Comparison of ENCODE assay signal across 17 mouse cellular contexts in genomic region chr3:144548186-144548845, GRCm38 (mm10). TPM values are rescaled to one million over a fixed set of nuclear protein-coding genes. Genes with fewer than 3 reads are reported as not detected.
A peak's percentile ranks its signal among the peaks of the same experiment; 100 is the strongest.
DNase-seq lines count a peak whose midpoint lies in the region; ATAC-seq lines count a peak whose summit lies in the region.
"Had no signal": no experiment of that assay in that cellular context is flagged by ENCODE, and none has a peak within 500 bp of the region (broad histone marks: within the 10 kb centered on the region; RNA-seq: fewer than 3 reads in every experiment).

No protein-coding gene starts in this region.

- WGBS in midbrain, embryonic 16.5 days, result 88% methylated on average over 7 of the region's 7 CpGs
- 86% methylated on average over 7 of the region's 7 CpGs for WGBS in midbrain, embryonic 15.5 days

- H3K9me3 ChIP-seq in midbrain, embryonic 16.5 days (replicated peaks; ENCODE audit: control insufficient read depth, low read length, poor library complexity, severe bottlenecking), result no peaks in the 10 kb centered on the region
- no peaks in the 10 kb centered on the region for H3K9me3 ChIP-seq in midbrain, embryonic 15.5 days
- H3K9me3 ChIP-seq: heart, embryonic 10.5 days; limb, embryonic 12.5 days had no signal

- H3K4me1 ChIP-seq in midbrain, embryonic 16.5 days (ENCODE audit: control insufficient read depth, insufficient read depth, low read length), result peaks cover 14% of the 10 kb centered on the region
- H3K4me1 ChIP-seq in midbrain, embryonic 15.5 days, result peaks cover 10% of the 10 kb centered on the region

- H3K27ac ChIP-seq in midbrain, embryonic 16.5 days (ENCODE audit: low read length), result no peak overlapping the region
- H3K27ac ChIP-seq in midbrain, embryonic 15.5 days, result no peak overlapping the region
- H3K27ac ChIP-seq: heart, embryonic 10.5 days; kidney, postnatal 0 days; limb, embryonic 12.5 days; liver, embryonic 14.5 days had no signal

- H3K4me2 ChIP-seq in midbrain, embryonic 16.5 days (ENCODE audit: low read length), result no peak overlapping the region
- H3K4me2 ChIP-seq in midbrain, embryonic 15.5 days, result no peak overlapping the region
- H3K4me2 ChIP-seq: limb, embryonic 12.5 days had no signal

- no peaks in the 10 kb centered on the region for H3K36me3 ChIP-seq in midbrain, embryonic 16.5 days (ENCODE audit: control insufficient read depth, insufficient read depth, low read length)
- H3K36me3 ChIP-seq in midbrain, embryonic 15.5 days (replicated peaks), result no peaks in the 10 kb centered on the region
- H3K36me3 ChIP-seq: heart, embryonic 10.5 days; limb, embryonic 12.5 days had no signal

- intact Hi-C loops in heart, postnatal 14 days (cut with DNase I), result no loop called here

- DNase-seq in heart, adult 11 months, result peak; percentile 80
- DNase-seq in heart, postnatal 14 days, result no peak
- DNase-seq in layer of hippocampus, postnatal 36 days, result peak; percentile 51 to 63
- peak; percentile 57 for DNase-seq in thymus, postnatal 4 days
- DNase-seq in cerebellum, postnatal 10 days, result no peak
- DNase-seq: adrenal gland, postnatal 10 days; cerebellum, postnatal 25 days; heart, postnatal 36 days; lung, postnatal 10 days had no signal

- H3K9ac ChIP-seq in midbrain, embryonic 16.5 days (ENCODE audit: low read depth, low read length), result no peak overlapping the region
- H3K9ac ChIP-seq in midbrain, embryonic 15.5 days, result no peak overlapping the region
- H3K9ac ChIP-seq: limb, embryonic 12.5 days; liver, embryonic 14.5 days had no signal

- no peak overlapping the region for H3K4me3 ChIP-seq in midbrain, embryonic 16.5 days (ENCODE audit: low read depth, low read length)
- no peak overlapping the region for H3K4me3 ChIP-seq in midbrain, embryonic 15.5 days
- H3K4me3 ChIP-seq: heart, embryonic 10.5 days; limb, embryonic 12.5 days; myocyte had no signal

- H3K27me3 ChIP-seq in midbrain, embryonic 16.5 days (ENCODE audit: control insufficient read depth, insufficient read depth, low read depth, low read length), result no peaks in the 10 kb centered on the region
- H3K27me3 ChIP-seq in midbrain, embryonic 15.5 days (replicated peaks), result no peaks in the 10 kb centered on the region
- H3K27me3 ChIP-seq: limb, embryonic 12.5 days had no signal

- 0 out of 2 replicates have a peak, but pooled peaks have one; percentile 12 for ATAC-seq in midbrain, embryonic 16.5 days
- ATAC-seq in midbrain, embryonic 15.5 days (replicated peaks), result no peak
- no peak for ATAC-seq in granulocyte monocyte progenitor cell, adult 5-6 weeks (replicated peaks; ENCODE audit: poor library complexity, severe bottlenecking)

RNA-seq across cellular contexts. Expression of gene Hs2st1, which starts 21.7 kb away (rescaled TPM):
- 10 to 100 TPM; 11.9 to 12.6 TPM for total RNA-seq in heart, postnatal 14 days (2021)
- 13.9 and 14.5 TPM in 2 replicates for polyA plus RNA-seq in midbrain, embryonic 16.5 days (2015; fragmentation: Nextera tagmentation; extraction: Ambion mirVana)
- 15.6 and 17.1 TPM in 2 replicates for polyA plus RNA-seq in midbrain, embryonic 15.5 days (2015; fragmentation: Nextera tagmentation; extraction: Ambion mirVana)
- total RNA-seq in layer of hippocampus, postnatal 36 days (2021), result 10 to 100 TPM; 45.4 to 47.8 TPM
- total RNA-seq in granulocyte monocyte progenitor cell, adult 5-6 weeks (2014; fragmentation: Nextera tagmentation), result 11.1 and 13.0 TPM in 2 replicates
- 12.3 and 13.7 TPM in 2 replicates for total RNA-seq in granulocyte monocyte progenitor cell, adult 5-6 weeks (2017)

RNA-seq across cellular contexts. Expression of gene Selenof, which starts 21.8 kb away (rescaled TPM):
- total RNA-seq in heart, postnatal 14 days (2021), result 100 to 1,000 TPM; 169 to 176 TPM
- 525 and 552 TPM in 2 replicates for polyA plus RNA-seq in midbrain, embryonic 16.5 days (2015; fragmentation: Nextera tagmentation; extraction: Ambion mirVana)
- polyA plus RNA-seq in midbrain, embryonic 15.5 days (2015; fragmentation: Nextera tagmentation; extraction: Ambion mirVana), result 501 and 507 TPM in 2 replicates
- 100 to 1,000 TPM; 226 to 249 TPM for total RNA-seq in layer of hippocampus, postnatal 36 days (2021)
- total RNA-seq in granulocyte monocyte progenitor cell, adult 5-6 weeks (2014; fragmentation: Nextera tagmentation), result 330 and 358 TPM in 2 replicates
- 781 and 898 TPM in 2 replicates for total RNA-seq in granulocyte monocyte progenitor cell, adult 5-6 weeks (2017)

Comparison
In these comparisons a context has a peak if more than half of its experiments do, and no peak if none do; other contexts are left out.
1. DNase-seq: peak in heart, adult 11 months (single experiment), layer of hippocampus, postnatal 36 days (2 of 2) and thymus, postnatal 4 days (single experiment); none in heart, postnatal 14 days (0 of 2) and cerebellum, postnatal 10 days (0 of 2).